Mouse (Mus musculus) heart, adult 2 months (tissue): ENCODE measurements around the gene Hpse2.

Experiments used
- CTCF ChIP-seq: fragments of 200-600 bp; IDR thresholded peaks from 2 replicates; pipeline ENCODE4 v1.8.1; 2022; ENCODE audit warnings: antibody characterized with exemption, mild to moderate bottlenecking, moderate library complexity
- EP300 ChIP-seq: fragments of 200-500 bp; IDR thresholded peaks from 2 replicates; pipeline ENCODE4 v1.6.1; 2011; ENCODE audit warnings: low read depth, low read length, control low read depth; ENCODE audit not compliant: insufficient read depth
- POLR2A ChIP-seq: fragments of 200-500 bp; IDR thresholded peaks from 2 replicates; pipeline ENCODE4 v1.6.1; 2011; ENCODE audit warnings: mild to moderate bottlenecking, low read depth, low read length, control low read depth; ENCODE audit not compliant: insufficient read depth

DNA sequence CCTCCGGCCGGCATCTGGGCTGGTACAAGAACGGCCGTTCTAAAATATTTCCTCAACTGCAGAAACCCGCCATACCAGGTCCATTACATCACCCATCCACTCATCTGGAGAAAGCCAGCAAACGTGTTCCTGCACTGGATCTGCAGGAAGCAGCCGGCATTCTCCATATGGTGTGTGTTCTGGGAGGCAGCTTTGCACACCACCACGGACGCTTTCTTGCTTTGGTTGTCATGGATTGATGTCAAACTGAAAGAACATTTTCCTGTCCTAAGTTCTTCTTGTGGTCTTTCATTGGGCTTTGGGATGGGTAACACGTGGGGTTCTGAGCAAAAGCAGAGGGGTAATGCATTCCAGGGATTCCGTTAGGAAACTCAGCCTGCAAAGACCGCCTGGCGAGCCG, 646.3 kb downstream of the Hpse2 start:
- no peak for TF ChIP-seq CTCF
- no peak for TF ChIP-seq POLR2A
- TF ChIP-seq EP300 = no peak
